Mouse (Mus musculus) small intestine, adult 2 months (tissue): Measurements from ENCODE around the gene Gsk3a. TPM values are rescaled to one million over a fixed set of nuclear protein-coding genes. Genes with fewer than 3 reads are reported as not detected.

Experiments
- H3K27ac ChIP-seq: fragments of 200-500 bp; 2 replicates; pipeline ENCODE4 v1.5.1; 2012; ENCODE audit warnings: low read depth, low read length, control low read depth, inconsistent platforms; ENCODE audit not compliant: insufficient read depth
- H3K27me3 ChIP-seq: fragments of 200-500 bp; 2 replicates; pipeline ENCODE4 v1.6.1; 2012; ENCODE audit warnings: mild to moderate bottlenecking, moderate library complexity, low read length, inconsistent platforms; ENCODE audit not compliant: control insufficient read depth, insufficient read depth
- H3K36me3 ChIP-seq: fragments of 200-500 bp; 2 replicates; pipeline ENCODE4 v1.6.1; 2012; ENCODE audit warnings: mild to moderate bottlenecking, low read length, control low read depth, inconsistent platforms; ENCODE audit not compliant: control insufficient read depth, insufficient read depth
- H3K4me1 ChIP-seq: fragments of 200-500 bp; 2 replicates; pipeline ENCODE4 v1.6.1; 2012; ENCODE audit warnings: low read length, inconsistent platforms, mixed read lengths; ENCODE audit not compliant: control insufficient read depth, insufficient read depth, insufficient read length
- H3K4me3 ChIP-seq: fragments of 200-500 bp; 2 replicates; pipeline ENCODE4 v1.5.1; 2012; ENCODE audit warnings: low read depth, mild to moderate bottlenecking, control low read depth, inconsistent platforms, low read length, moderate library complexity
- CTCF ChIP-seq: fragments of 200-500 bp; IDR thresholded peaks from 2 replicates; pipeline ENCODE4 v1.5.1; 2012; ENCODE audit warnings: low read depth, mild to moderate bottlenecking, control low read depth, inconsistent platforms, low read length, moderate library complexity, mixed read lengths; ENCODE audit not compliant: insufficient replicate concordance, insufficient read length; ENCODE audit errors: extremely low read depth
- POLR2A ChIP-seq: fragments of 200-500 bp; IDR thresholded peaks from 2 replicates; pipeline ENCODE4 v1.6.1; 2012; ENCODE audit warnings: low read depth, mild to moderate bottlenecking, control low read depth, inconsistent platforms, low read length, moderate library complexity
- WGBS: fragments of 180-500 bp; shearing (Covaris S2); methylation state at CpG from one replicate; pipeline ENCODE4 v1.1.7; 2018; 5-methylcytosine and 5-hydroxymethylcytosine counted together
- polyA plus RNA-seq: library from polyadenylated mRNA; depleted of rRNA; stranded (reverse); fragments of >200 nt; gene quantifications from 2 replicates; pipeline ENCODE4 v1.2.3, GENCODE M21; 2012

Gsk3a gene
- polyA plus RNA-seq, 1 experiment: 163 TPM

DNA sequence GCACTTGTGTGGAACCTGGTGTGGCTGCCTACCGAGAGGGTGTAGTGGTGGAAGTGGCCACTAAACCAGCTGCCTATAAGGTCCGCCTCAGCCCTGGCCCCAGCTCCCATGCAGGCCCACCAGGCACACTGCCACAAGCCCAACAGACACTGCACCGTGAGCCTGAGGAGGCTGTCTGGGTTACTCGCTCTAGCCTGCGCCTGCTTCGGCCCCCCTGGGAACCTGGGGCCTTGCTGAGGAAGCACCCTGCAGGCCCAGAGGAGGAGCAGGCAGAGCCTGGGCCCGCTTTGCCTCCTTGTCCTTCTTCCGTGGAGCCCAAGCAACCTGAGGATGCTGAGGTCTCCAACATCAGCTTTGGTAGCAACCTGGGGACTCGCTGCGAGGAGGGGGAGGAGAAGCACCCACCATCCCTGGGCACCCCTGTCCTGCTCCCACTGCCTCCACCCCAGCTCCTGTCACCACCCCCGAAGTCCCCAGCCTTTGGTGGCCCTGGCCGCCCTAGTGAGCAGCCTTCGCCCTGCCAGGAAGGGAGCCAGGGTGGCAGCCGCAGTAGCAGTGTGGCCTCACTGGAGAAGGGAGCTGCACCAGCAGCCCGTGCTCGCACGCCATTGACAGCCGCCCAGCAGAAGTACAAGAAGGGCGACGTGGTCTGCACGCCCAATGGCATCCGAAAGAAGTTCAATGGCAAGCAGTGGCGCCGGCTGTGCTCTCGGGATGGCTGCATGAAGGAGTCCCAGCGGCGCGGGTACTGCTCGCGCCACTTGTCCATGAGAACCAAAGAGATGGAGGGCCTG lies 34.2 kb upstream of the Gsk3a start:
- H3K27me3 ChIP-seq: no peaks in the 10 kb centered on the region
- WGBS: 96% methylated on average over 30 of the region's 30 CpGs
- TF ChIP-seq POLR2A (no peak), CTCF (no peak)
- H3K36me3 ChIP-seq: peaks cover 17% of the 10 kb centered on the region
- H3K27ac ChIP-seq: no peak overlapping the region
- H3K4me3 ChIP-seq: no peak overlapping the region
- peaks cover 23% of the 10 kb centered on the region for H3K4me1 ChIP-seq

DNA sequence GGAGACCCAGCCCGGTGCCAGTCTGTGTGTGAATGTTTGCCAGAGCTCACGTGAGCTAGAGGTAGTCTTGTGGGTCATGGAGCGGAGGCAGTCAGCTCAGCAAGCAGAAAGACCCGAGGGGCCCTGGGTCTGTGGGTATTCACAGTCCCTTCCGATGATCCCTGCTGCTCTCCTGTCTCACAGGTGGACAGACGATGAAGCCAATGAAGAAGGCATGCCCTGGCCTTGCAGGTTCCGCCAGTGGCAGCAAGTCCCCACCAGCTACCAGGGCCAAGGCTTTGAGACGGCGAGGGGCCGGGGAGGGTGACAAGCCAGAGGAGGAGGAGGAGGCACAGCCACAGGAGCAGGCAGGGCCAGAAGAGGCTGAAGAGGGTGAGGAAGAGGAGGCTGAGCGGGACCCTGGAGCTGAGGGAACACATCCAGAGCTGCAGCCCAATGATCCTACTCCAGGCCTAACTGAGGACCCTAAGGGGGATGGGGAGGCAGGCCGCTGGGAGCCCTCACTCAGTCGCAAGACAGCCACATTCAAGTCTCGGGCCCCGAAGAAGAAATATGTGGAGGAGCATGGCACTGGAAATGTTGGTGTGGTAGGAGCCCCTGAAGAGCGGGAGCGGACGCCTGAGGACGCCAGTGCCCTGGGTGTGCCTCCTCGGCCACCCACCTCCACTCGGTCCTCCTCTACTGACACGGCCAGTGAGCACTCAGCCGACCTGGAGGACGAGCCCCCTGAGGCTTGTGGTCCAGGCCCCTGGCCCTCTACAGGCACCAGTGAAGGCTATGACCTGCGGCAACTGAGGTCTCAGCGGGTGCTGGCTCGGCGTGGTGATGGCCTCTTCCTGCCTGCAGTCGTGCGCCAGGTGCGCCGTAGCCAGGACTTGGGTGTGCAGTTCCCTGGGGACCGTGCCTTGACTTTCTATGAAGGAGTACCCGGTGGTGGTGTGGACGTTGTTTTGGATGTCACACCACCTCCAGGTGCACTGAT lies 33.3 kb upstream of the Gsk3a start:
- H3K27me3 ChIP-seq: no peaks in the 10 kb centered on the region
- H3K36me3 ChIP-seq: peaks cover 17% of the 10 kb centered on the region
- H3K4me1 ChIP-seq: peaks cover 20% of the 10 kb centered on the region
- TF ChIP-seq CTCF (no peak), POLR2A (no peak)
- WGBS: 93% methylated on average over 35 of the region's 35 CpGs
- H3K4me3 ChIP-seq: no peak overlapping the region
- no peak overlapping the region for H3K27ac ChIP-seq

DNA sequence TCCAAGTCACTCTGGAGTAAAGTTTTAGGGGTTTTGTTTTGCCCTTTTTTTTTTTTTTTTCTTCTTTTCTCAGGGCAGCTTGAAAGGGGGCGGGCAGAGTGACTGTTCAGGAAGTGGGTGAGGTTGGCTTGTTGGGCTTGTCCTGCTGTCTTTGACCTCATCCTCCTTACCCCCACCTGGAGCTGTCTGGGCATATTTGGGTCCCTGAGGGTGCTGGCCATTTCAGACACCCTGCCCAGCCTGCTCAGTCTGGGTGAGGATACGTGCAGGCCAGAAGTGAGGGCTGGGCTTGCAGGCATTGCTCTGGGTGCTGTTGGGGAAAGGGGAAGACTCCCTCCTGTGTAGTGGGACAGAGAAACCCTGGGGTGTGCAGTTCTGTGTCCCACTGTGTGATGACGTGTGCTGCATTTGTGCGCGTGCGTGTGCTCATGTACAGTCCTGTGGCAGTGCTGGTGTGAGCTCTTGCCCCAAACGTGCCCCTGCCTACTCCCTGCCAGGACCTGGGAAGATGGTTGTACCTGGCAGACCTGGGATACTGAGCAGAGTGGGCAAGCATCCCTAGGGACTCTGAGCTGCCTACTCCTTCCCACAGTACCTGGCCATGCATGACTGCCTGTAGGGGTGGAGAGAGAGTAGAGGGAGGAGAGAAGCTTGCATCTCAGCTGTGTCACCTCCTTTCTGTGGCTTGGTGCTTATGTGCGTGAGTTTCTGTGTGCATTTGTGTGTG lies 32.1 kb upstream of the Gsk3a start:
- Histone ChIP-seq H3K4me3 (peak overlapping the region; percentile 13; the same call in 1 of the 2 replicates), H3K27me3 (no peaks in the 10 kb centered on the region), H3K36me3 (peaks cover 17% of the 10 kb centered on the region), H3K4me1 (peaks cover 10% of the 10 kb centered on the region), H3K27ac (peak overlapping the region; percentile 59)
- 70% methylated on average over 8 of the region's 8 CpGs for WGBS
- TF ChIP-seq CTCF: no peak
- no peak for TF ChIP-seq POLR2A

DNA sequence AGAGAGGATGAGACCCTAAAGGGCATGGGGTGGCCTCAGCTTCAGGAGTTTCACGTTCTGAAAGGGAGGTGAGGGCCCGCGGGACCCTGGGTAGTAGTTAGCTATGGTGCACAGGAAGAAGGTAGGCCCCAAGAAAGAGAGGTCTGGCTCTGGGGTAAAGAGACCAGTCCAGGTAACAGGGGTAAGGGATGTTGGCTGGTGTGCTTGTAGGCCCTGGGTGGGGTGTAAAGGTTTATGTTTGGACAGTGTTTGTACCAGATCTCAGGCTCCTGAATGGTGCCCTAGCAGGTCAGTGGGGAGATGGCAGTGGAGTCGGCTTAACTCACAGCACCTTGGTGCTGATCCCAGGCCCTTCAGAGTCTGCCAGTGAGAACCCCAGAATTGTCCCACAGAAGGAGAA lies 31.4 kb upstream of the Gsk3a start:
- Histone ChIP-seq H3K4me3 (peak overlapping the region; percentile 88), H3K27ac (peak overlapping the region; percentile 59; the same call in 1 of the 2 replicates), H3K4me1 (peaks cover 10% of the 10 kb centered on the region), H3K27me3 (no peaks in the 10 kb centered on the region), H3K36me3 (peaks cover 17% of the 10 kb centered on the region)
- 16% methylated on average over 4 of the region's 4 CpGs for WGBS
- TF ChIP-seq CTCF (no peak), POLR2A (no peak)

DNA sequence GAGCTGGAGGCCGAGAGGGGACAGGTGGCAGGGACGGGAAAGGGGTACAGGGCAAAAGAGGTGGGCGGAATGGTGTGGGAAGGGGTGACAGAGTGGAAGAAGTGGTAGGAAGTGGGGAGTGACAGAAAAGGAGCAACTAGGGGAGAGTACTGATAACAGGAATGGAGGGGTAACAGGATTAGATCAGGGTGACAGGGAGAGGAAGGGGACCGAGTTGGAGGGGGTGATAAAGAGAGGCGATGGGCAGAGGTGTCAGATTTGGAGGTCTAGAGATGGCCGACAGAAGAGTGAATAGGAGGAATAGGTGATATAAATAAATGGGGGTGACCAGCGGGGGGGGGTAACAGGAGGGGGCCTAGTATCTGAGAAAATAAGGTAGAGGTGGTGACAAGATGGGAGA lies 30.9 kb upstream of the Gsk3a start:
- peak overlapping the region; percentile 59 for H3K27ac ChIP-seq
- WGBS: 4% methylated on average over 7 of the region's 7 CpGs
- peak overlapping the region; percentile 88 for H3K4me3 ChIP-seq
- peaks cover 10% of the 10 kb centered on the region for H3K4me1 ChIP-seq
- H3K27me3 ChIP-seq: no peaks in the 10 kb centered on the region
- peaks cover 17% of the 10 kb centered on the region for H3K36me3 ChIP-seq
- no peak for TF ChIP-seq CTCF
- no peak for TF ChIP-seq POLR2A

DNA sequence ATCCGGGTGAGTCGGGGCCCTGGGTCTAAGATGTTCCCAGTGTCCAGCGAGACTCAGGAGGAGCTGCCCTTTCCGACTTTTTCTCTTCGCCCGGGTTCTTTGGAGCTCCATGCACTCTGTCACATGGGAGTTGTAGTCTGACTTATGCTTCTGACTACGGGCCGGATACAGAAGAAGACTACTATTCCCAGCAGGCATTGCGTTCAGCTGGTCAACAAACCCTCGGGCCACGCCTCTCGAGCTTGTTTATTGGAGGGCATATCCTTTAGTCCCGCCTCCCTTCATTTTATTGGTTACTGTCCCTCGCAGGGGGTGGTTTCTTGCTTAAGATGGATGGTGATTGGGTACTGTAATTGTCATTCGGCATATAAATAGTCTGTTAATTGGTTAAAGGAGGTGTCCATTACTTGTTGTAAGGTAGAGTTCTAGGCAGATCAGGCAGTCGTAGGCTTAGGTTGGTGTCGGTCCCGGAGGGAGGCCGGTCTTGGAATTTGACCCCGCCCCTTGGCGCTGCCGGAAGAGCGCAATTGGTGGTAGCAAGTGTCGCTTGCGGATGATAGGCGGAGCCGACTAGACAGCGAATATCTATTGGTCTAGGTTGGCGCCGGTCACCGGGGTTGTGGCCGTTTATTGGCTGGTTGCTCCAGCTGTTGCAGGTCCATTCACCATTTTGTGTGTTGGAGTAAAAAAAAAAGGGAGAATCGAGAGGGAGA lies 30.3 kb upstream of the Gsk3a start:
- no peaks in the 10 kb centered on the region for H3K27me3 ChIP-seq

More for the DNA sequence above, 30.3 kb upstream of the Gsk3a start:
- H3K36me3 ChIP-seq: peaks cover 17% of the 10 kb centered on the region
- peak overlapping the region; percentile 95 for H3K27ac ChIP-seq
- under 1% methylated on average over 33 of the region's 33 CpGs for whole genome bisulfite sequencing
- peaks cover 7% of the 10 kb centered on the region for H3K4me1 ChIP-seq
- no peak for TF ChIP-seq POLR2A
- no peak for TF ChIP-seq CTCF
- peak overlapping the region; percentile 88 for H3K4me3 ChIP-seq
